Mouse (Mus musculus) hindbrain, embryonic 10.5 days (tissue): Measurements from ENCODE around the gene Cks2. TPM values are rescaled to one million over a fixed set of nuclear protein-coding genes. Genes with fewer than 3 reads are reported as not detected.
"Not testable (repeated sequence)": the region's sequence is repeated elsewhere in the genome, so short reads cannot be mapped to it uniquely, and the experiment has no call there.

Source experiments
- DNase-seq: peaks from one replicate; pipeline ENCODE4 v3.0.0-alpha.2; 2017; ENCODE audit warnings: low spot score
- H3K27ac ChIP-seq: fragments of 300-500 bp; sonication (generic); 2 replicates; pipeline ENCODE4 v1.5.1; 2016; ENCODE audit warnings: mild to moderate bottlenecking, moderate library complexity
- H3K27me3 ChIP-seq: fragments of 300-500 bp; sonication (generic); 2 replicates; pipeline ENCODE4 v1.6.1; 2016; ENCODE audit warnings: mild to moderate bottlenecking; ENCODE audit not compliant: poor library complexity, insufficient read depth, severe bottlenecking
- H3K36me3 ChIP-seq: fragments of 300-500 bp; sonication (generic); 2 replicates; pipeline ENCODE4 v1.6.1; 2016; ENCODE audit warnings: mild to moderate bottlenecking, moderate library complexity
- H3K4me1 ChIP-seq: fragments of 300-500 bp; sonication (generic); replicated peaks from 2 replicates; pipeline ENCODE4 v1.6.1; 2016; ENCODE audit warnings: mild to moderate bottlenecking
- H3K4me3 ChIP-seq: fragments of 300-500 bp; sonication (generic); 2 replicates; pipeline ENCODE4 v1.5.1; 2016; ENCODE audit warnings: mild to moderate bottlenecking, moderate library complexity
- H3K9me3 ChIP-seq: fragments of 300-500 bp; sonication (generic); 2 replicates; pipeline ENCODE4 v1.6.1; 2016; ENCODE audit warnings: mild to moderate bottlenecking, moderate library complexity
- WGBS: fragments of 180-500 bp; shearing (Covaris S2); methylation state at CpG from one replicate; pipeline ENCODE4 v1.1.7; 2016; 5-methylcytosine and 5-hydroxymethylcytosine counted together
- polyA plus RNA-seq: library from polyadenylated mRNA; unstranded; fragments of >200 nt; fragmentation: Nextera tagmentation; extraction: Ambion mirVana; gene quantifications from 2 replicates; pipeline ENCODE4 v1.2.1, GENCODE M21; 2016

The Cks2 gene
- polyA plus RNA-seq, 1 experiment from 2014 or later: 329 TPM

- Histone ChIP-seq H3K4me3 (no peak overlapping the region), H3K9me3 (no peaks in the 10 kb centered on the region), H3K27ac (no peak overlapping the region), H3K4me1 (no peaks in the 10 kb centered on the region), H3K36me3 (peaks cover 96% of the 10 kb centered on the region), H3K27me3 (no peaks in the 10 kb centered on the region)
- WGBS: 89% methylated on average over 2 of the region's 2 CpGs
- DNase-seq: no peak
Observed at GRCm38 (mm10) chr13:51663561-51663960, 18.5 kb downstream of the Cks2 start.

GRCm38 (mm10) chr13:51668195-51668594, 23.2 kb downstream of the Cks2 start:
- not testable (repeated sequence) for H3K27me3 ChIP-seq, H3K4me3 ChIP-seq, DNase-seq, H3K4me1 ChIP-seq, H3K9me3 ChIP-seq, H3K27ac ChIP-seq
- 92% methylated on average over 12 of the region's 12 CpGs for WGBS
- H3K36me3 ChIP-seq: peaks cover 92% of the 10 kb centered on the region

- Histone ChIP-seq H3K36me3 (peaks cover 96% of the 10 kb centered on the region), H3K9me3 (no peaks in the 10 kb centered on the region), H3K27ac (no peak overlapping the region), H3K27me3 (no peaks in the 10 kb centered on the region), H3K4me3 (no peak overlapping the region), H3K4me1 (no peaks in the 10 kb centered on the region)
- 92% methylated on average over 4 of the region's 4 CpGs for WGBS
- no peak for DNase-seq
Observed at GRCm38 (mm10) chr13:51676641-51677040, 31.6 kb downstream of the Cks2 start.

- H3K4me1 ChIP-seq: no peaks in the 10 kb centered on the region
- H3K36me3 ChIP-seq: peaks cover 97% of the 10 kb centered on the region
- no peaks in the 10 kb centered on the region for H3K27me3 ChIP-seq
- no peaks in the 10 kb centered on the region for H3K9me3 ChIP-seq
- no peak overlapping the region for H3K4me3 ChIP-seq
- DNase-seq: no peak
- H3K27ac ChIP-seq: no peak overlapping the region
- WGBS: 96% methylated on average over 12 of the region's 12 CpGs
Observed at GRCm38 (mm10) chr13:51677041-51677440, 32.0 kb downstream of the Cks2 start.

GRCm38 (mm10) chr13:51677630-51678185, 32.7 kb downstream of the Cks2 start:
- Histone ChIP-seq H3K36me3 (peaks cover 100% of the 10 kb centered on the region), H3K4me1 (no peaks in the 10 kb centered on the region), H3K4me3 (no peak overlapping the region), H3K9me3 (no peaks in the 10 kb centered on the region), H3K27ac (no peak overlapping the region), H3K27me3 (no peaks in the 10 kb centered on the region)
- DNase-seq: no peak
- WGBS: 89% methylated on average over 7 of the region's 7 CpGs

- Histone ChIP-seq H3K9me3 (no peaks in the 10 kb centered on the region), H3K36me3 (peaks cover 100% of the 10 kb centered on the region), H3K4me3 (no peak overlapping the region), H3K27ac (no peak overlapping the region), H3K27me3 (no peaks in the 10 kb centered on the region), H3K4me1 (no peaks in the 10 kb centered on the region)
- DNase-seq: no peak
- 95% methylated on average over 6 of the region's 6 CpGs for WGBS
Observed at GRCm38 (mm10) chr13:51678687-51679086, 33.7 kb downstream of the Cks2 start.

GRCm38 (mm10) chr13:51679332-51679731, 34.3 kb downstream of the Cks2 start:
- Histone ChIP-seq H3K4me3 (no peak overlapping the region), H3K4me1 (no peaks in the 10 kb centered on the region), H3K9me3 (no peaks in the 10 kb centered on the region), H3K27me3 (no peaks in the 10 kb centered on the region), H3K36me3 (peaks cover 100% of the 10 kb centered on the region), H3K27ac (no peak overlapping the region)
- WGBS: 94% methylated on average over 4 of the region's 4 CpGs
- no peak for DNase-seq

- peaks cover 100% of the 10 kb centered on the region for H3K36me3 ChIP-seq
Observed at GRCm38 (mm10) chr13:51681076-51681475, 36.0 kb downstream of the Cks2 start.

GRCm38 (mm10) chr13:51681634-51682033, 36.6 kb downstream of the Cks2 start:
- DNase-seq: no peak
- H3K4me3 ChIP-seq: no peak overlapping the region
- no peak overlapping the region for H3K27ac ChIP-seq
- H3K4me1 ChIP-seq: no peaks in the 10 kb centered on the region
- H3K27me3 ChIP-seq: no peaks in the 10 kb centered on the region
- no peaks in the 10 kb centered on the region for H3K9me3 ChIP-seq
- WGBS: 92% methylated on average over 8 of the region's 8 CpGs
- peaks cover 100% of the 10 kb centered on the region for H3K36me3 ChIP-seq

More at GRCm38 (mm10) chr13:51681076-51681475, 36.0 kb downstream of the Cks2 start:
- Histone ChIP-seq H3K4me3 (no peak overlapping the region), H3K27ac (no peak overlapping the region), H3K27me3 (no peaks in the 10 kb centered on the region), H3K4me1 (no peaks in the 10 kb centered on the region), H3K9me3 (no peaks in the 10 kb centered on the region)
- no peak for DNase-seq
- WGBS: 92% methylated on average over 5 of the region's 5 CpGs

- no peak for DNase-seq
- H3K36me3 ChIP-seq: peaks cover 95% of the 10 kb centered on the region
- H3K4me3 ChIP-seq: no peak overlapping the region
- H3K27me3 ChIP-seq: no peaks in the 10 kb centered on the region
- H3K27ac ChIP-seq: no peak overlapping the region
- WGBS: 89% methylated on average over 7 of the region's 7 CpGs
- H3K4me1 ChIP-seq: 0 out of 2 replicates have a peak, but pooled peaks cover 4% of the 10 kb centered on the region
- H3K9me3 ChIP-seq: no peaks in the 10 kb centered on the region
Observed at GRCm38 (mm10) chr13:51685290-51685966, 40.4 kb downstream of the Cks2 start.

- Histone ChIP-seq H3K36me3 (peaks cover 90% of the 10 kb centered on the region), H3K4me1 (0 out of 2 replicates have a peak, but pooled peaks cover 4% of the 10 kb centered on the region), H3K27me3 (no peaks in the 10 kb centered on the region), H3K4me3 (no peak overlapping the region), H3K9me3 (no peaks in the 10 kb centered on the region), H3K27ac (no peak overlapping the region)
- WGBS: 92% methylated on average over 5 of the region's 5 CpGs
- no peak for DNase-seq
Observed at GRCm38 (mm10) chr13:51686966-51687365, 41.9 kb downstream of the Cks2 start.

GRCm38 (mm10) chr13:51688688-51689087, 43.7 kb downstream of the Cks2 start:
- peaks cover 73% of the 10 kb centered on the region for H3K36me3 ChIP-seq
- H3K4me3 ChIP-seq: no peak overlapping the region
- no peaks in the 10 kb centered on the region for H3K9me3 ChIP-seq
- H3K4me1 ChIP-seq: 0 out of 2 replicates have a peak, but pooled peaks cover 4% of the 10 kb centered on the region
- no peak overlapping the region for H3K27ac ChIP-seq
- no peak for DNase-seq
- H3K27me3 ChIP-seq: no peaks in the 10 kb centered on the region
- WGBS: 52% methylated on average over 3 of the region's 3 CpGs

GRCm38 (mm10) chr13:51696481-51696880, 51.4 kb downstream of the Cks2 start:
- Histone ChIP-seq H3K9me3 (no peaks in the 10 kb centered on the region), H3K4me3 (no peak overlapping the region), H3K27me3 (no peaks in the 10 kb centered on the region), H3K4me1 (no peaks in the 10 kb centered on the region), H3K36me3 (peaks cover 11% of the 10 kb centered on the region), H3K27ac (no peak overlapping the region)
- no peak for DNase-seq
